ENCODE assay signal across 9 mouse cellular contexts in the genomic region with DNA sequence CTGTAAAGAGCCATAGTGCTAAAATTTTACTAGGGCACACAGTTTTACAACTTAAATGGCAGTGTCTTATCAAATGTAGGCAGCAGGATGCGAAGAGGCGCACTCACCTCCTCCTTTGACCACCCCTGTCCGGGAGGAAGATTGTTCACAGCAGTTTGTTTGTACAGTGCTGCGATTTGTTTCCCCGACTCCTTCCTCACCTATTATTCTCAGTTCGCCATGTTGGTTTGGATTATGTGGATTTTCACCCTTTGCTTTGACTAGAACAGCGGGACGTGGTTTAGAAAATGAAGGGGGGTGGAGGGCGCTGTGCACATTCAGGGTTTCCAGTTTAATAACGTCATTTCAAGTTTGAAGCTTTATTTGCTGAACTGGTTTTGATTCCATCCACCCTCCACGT. TPM values are rescaled to one million over a fixed set of nuclear protein-coding genes. Genes with fewer than 3 reads are reported as not detected.
A peak's percentile ranks its signal among the peaks of the same experiment; 100 is the strongest.
DNase-seq lines count a peak whose midpoint lies in the region; ATAC-seq and TF ChIP-seq lines count a peak whose summit lies in the region.
"Had no signal": no experiment of that assay in that cellular context is flagged by ENCODE, and none has a peak within 500 bp of the region (broad histone marks: within the 10 kb centered on the region; RNA-seq: fewer than 3 reads in every experiment).

No protein-coding gene starts in this region.

- no peaks in the 10 kb centered on the region for H3K4me1 ChIP-seq in kidney, adult 2 months (ENCODE audit: control insufficient read depth, insufficient read depth, low read length)
- H3K4me1 ChIP-seq in heart, postnatal 0 days (ENCODE audit: control insufficient read depth, insufficient read depth), result no peaks in the 10 kb centered on the region
- no peaks in the 10 kb centered on the region for H3K4me1 ChIP-seq in liver, embryonic 16.5 days (ENCODE audit: control insufficient read depth, low read depth, low read length)

- H3K4me3 ChIP-seq in kidney, adult 2 months (ENCODE audit: insufficient read depth, low read depth, low read length), result peak overlapping the region; percentile 48; the same call in 1 of the 2 replicates
- peak overlapping the region; percentile 69 for H3K4me3 ChIP-seq in heart, postnatal 0 days (ENCODE audit: low read depth, low read length)
- H3K4me3 ChIP-seq in liver, embryonic 16.5 days (ENCODE audit: low read depth, low read length), result peak overlapping the region; percentile 37; the same call in 1 of the 2 replicates

- H3K36me3 ChIP-seq in kidney, adult 2 months (ENCODE audit: control insufficient read depth, insufficient read depth, low read length), result no peaks in the 10 kb centered on the region
- no peaks in the 10 kb centered on the region for H3K36me3 ChIP-seq in heart, postnatal 0 days (replicated peaks; ENCODE audit: control insufficient read depth, insufficient read depth, low read length)
- H3K36me3 ChIP-seq in liver, embryonic 16.5 days (ENCODE audit: control insufficient read depth, insufficient read depth), result no peaks in the 10 kb centered on the region

- WGBS in kidney, adult 2 months, result 2% methylated on average over 11 of the region's 11 CpGs
- 2% methylated on average over 11 of the region's 11 CpGs for WGBS in heart, postnatal 0 days
- under 1% methylated on average over 11 of the region's 11 CpGs for WGBS in liver, embryonic 16.5 days (ENCODE audit: insufficient replicate concordance)

- ATAC-seq in heart, postnatal 0 days (ENCODE audit: insufficient read depth, low read depth), result peak; percentile 47
- ATAC-seq in liver, embryonic 16.5 days (ENCODE audit: low read depth), result no peak
- ATAC-seq in erythroid progenitor cell, adult 5-6 weeks (replicated peaks; ENCODE audit: low FRiP score, poor library complexity, severe bottlenecking), result no peak

- DNase-seq in kidney, adult 2 months, result no peak
- DNase-seq in kidney, adult 11 months, result no peak
- peak; percentile 43 for DNase-seq in embryo, embryonic 10 days (ENCODE audit: low spot score)
- DNase-seq in heart, postnatal 0 days (ENCODE audit: low spot score), result peak; percentile 30
- peak; percentile 23 for DNase-seq in telencephalon, adult 2 months (ENCODE audit: low read depth, low spot score)
- DNase-seq in spleen, postnatal 4 days (ENCODE audit: low spot score in 2 of 2), result no peak

- peak overlapping the region; percentile 79 for H3K4me2 ChIP-seq in heart, postnatal 0 days (ENCODE audit: low read depth, low read length)
- peak overlapping the region; percentile 21 for H3K4me2 ChIP-seq in liver, embryonic 16.5 days (ENCODE audit: low read depth, low read length)

- H3K9me3 ChIP-seq in heart, postnatal 0 days (replicated peaks; ENCODE audit: control insufficient read depth, low read length), result no peaks in the 10 kb centered on the region
- H3K9me3 ChIP-seq in liver, embryonic 16.5 days (replicated peaks; ENCODE audit: control insufficient read depth, low read length), result no peaks in the 10 kb centered on the region

- H3K9ac ChIP-seq in heart, postnatal 0 days (replicated peaks; ENCODE audit: low read depth, low read length), result peak overlapping the region; percentile 64
- H3K9ac ChIP-seq in liver, embryonic 16.5 days (ENCODE audit: low read depth, low read length), result no peak overlapping the region

- H3K27ac ChIP-seq in kidney, adult 2 months (ENCODE audit: insufficient read depth, low read depth, low read length), result no peak overlapping the region
- H3K27ac ChIP-seq in heart, postnatal 0 days (ENCODE audit: low read depth), result peak overlapping the region; percentile 90
- no peak overlapping the region for H3K27ac ChIP-seq in liver, embryonic 16.5 days (ENCODE audit: low read length)

- TF ChIP-seq EP300 in heart, postnatal 0 days (IDR thresholded peaks at IDR 0.05; ENCODE audit: low read depth), result no peak

- TF ChIP-seq POLR2A in kidney, adult 2 months (IDR thresholded peaks at IDR 0.05; ENCODE audit: low read depth, low read length), result no peak

- H3K27me3 ChIP-seq in kidney, adult 2 months (replicated peaks; ENCODE audit: control insufficient read depth, insufficient read depth, low read length), result no peaks in the 10 kb centered on the region
- no peaks in the 10 kb centered on the region for H3K27me3 ChIP-seq in heart, postnatal 0 days (ENCODE audit: control insufficient read depth, insufficient read depth, low read length)
- peaks cover 7% of the 10 kb centered on the region for H3K27me3 ChIP-seq in liver, embryonic 16.5 days (ENCODE audit: control insufficient read depth, insufficient read depth, low read depth, low read length)

- no peak for TF ChIP-seq CTCF in kidney, adult 2 months (conservative IDR thresholded peaks at IDR 0.05; ENCODE audit: insufficient read depth, insufficient read length, low read depth, low read length)
- no peak for TF ChIP-seq CTCF in heart, postnatal 0 days (IDR thresholded peaks at IDR 0.05; ENCODE audit: low read depth)

RNA-seq across cellular contexts. Expression of gene Epha3, which starts 6.4 kb away (rescaled TPM):
- polyA plus RNA-seq in kidney, adult 2 months (2012; rRNA removed), result 0.53 and 0.94 TPM in 2 replicates
- 3.1 and 3.4 TPM in 2 replicates for total RNA-seq in heart, postnatal 0 days (2014; rRNA removed; ENCODE audit: low replicate concordance)
- 1.8 TPM in 2 replicates for polyA plus RNA-seq in heart, postnatal 0 days (2015; fragmentation: Nextera tagmentation; extraction: Ambion mirVana)
- polyA plus RNA-seq in liver, embryonic 16.5 days (2015; fragmentation: Nextera tagmentation; extraction: Ambion mirVana), result 0.79 and 0.81 TPM in 2 replicates
- not detected in 2 replicates for total RNA-seq in erythroid progenitor cell, adult 5-6 weeks (2015; ENCODE audit: low replicate concordance)
- not detected in 2 replicates for total RNA-seq in erythroid progenitor cell, adult 5-6 weeks (2017; ENCODE audit: low replicate concordance)
- total RNA-seq: MEL had no signal

Comparison
In these comparisons a context has a peak if more than half of its experiments do, and no peak if none do; other contexts are left out.
1. DNase-seq: peak in embryo, embryonic 10 days (single experiment), heart, postnatal 0 days (single experiment) and telencephalon, adult 2 months (single experiment); none in kidney, adult 2 months (single experiment), kidney, adult 11 months (single experiment) and spleen, postnatal 4 days (0 of 2).
2. Peak in every context shown above with its lines, with median percentiles within 50 percentile points of each other: H3K4me3 ChIP-seq.